Mouse (Mus musculus) limb, embryonic 15.5 days (tissue): ENCODE measurements at regions not wholly inside any gene's neighbourhood (a gene's known extent, or its start where the extent isn't known, plus 50 kb on each side); places are given as distances from the start of the nearest gene placed in this dataset.
"Not testable (repeated sequence)": the region's sequence is repeated elsewhere in the genome, so short reads cannot be mapped to it uniquely, and the experiment has no call there.

Source experiments
- ATAC-seq: fragments of 200-750 bp; cut with Nextera tagmentation; 2 replicates; pipeline ENCODE4 v1.8.0; 2017; ENCODE audit warnings: low read depth, moderate TSS enrichment; ENCODE audit not compliant: insufficient number of reproducible peaks, low FRiP score, low TSS enrichment
- H3K27ac ChIP-seq: fragments of 300-500 bp; sonication (generic); 2 replicates; pipeline ENCODE4 v1.5.1; 2015; ENCODE audit warnings: moderate library complexity, mild to moderate bottlenecking, inconsistent platforms
- H3K27me3 ChIP-seq: fragments of 300-500 bp; sonication (generic); 2 replicates; pipeline ENCODE4 v1.6.1; 2015; ENCODE audit warnings: inconsistent platforms
- H3K36me3 ChIP-seq: fragments of 300-500 bp; sonication (generic); 2 replicates; pipeline ENCODE4 v1.6.1; 2015; ENCODE audit warnings: inconsistent platforms
- H3K4me1 ChIP-seq: fragments of 300-500 bp; sonication (generic); 2 replicates; pipeline ENCODE4 v1.6.1; 2015; ENCODE audit warnings: inconsistent platforms
- H3K4me2 ChIP-seq: fragments of 300-500 bp; sonication (generic); 2 replicates; pipeline ENCODE4 v1.6.1; 2015; ENCODE audit warnings: mild to moderate bottlenecking, inconsistent platforms
- H3K4me3 ChIP-seq: fragments of 300-500 bp; sonication (generic); 2 replicates; pipeline ENCODE4 v1.5.1; 2015; ENCODE audit warnings: mild to moderate bottlenecking, inconsistent platforms
- H3K9ac ChIP-seq: fragments of 300-500 bp; sonication (generic); 2 replicates; pipeline ENCODE4 v1.6.1; 2015; ENCODE audit warnings: inconsistent platforms
- H3K9me3 ChIP-seq: fragments of 300-500 bp; sonication (generic); 2 replicates; pipeline ENCODE4 v1.6.1; 2016; ENCODE audit warnings: inconsistent platforms
- WGBS: fragments of 180-500 bp; shearing (Covaris S2); methylation state at CpG from one replicate; pipeline ENCODE4 v1.1.7; 2015; 5-methylcytosine and 5-hydroxymethylcytosine counted together

GRCm38 (mm10) chr1:184172986-184173385 is 138.9 kb upstream of the 1700056E22Rik start:
- H3K36me3 ChIP-seq, result no peaks in the 10 kb centered on the region
- no peak overlapping the region for H3K9ac ChIP-seq
- H3K4me3 ChIP-seq, result no peak overlapping the region
- no peak overlapping the region for H3K4me2 ChIP-seq
- 82% methylated on average over 2 of the region's 2 CpGs for WGBS
- no peak overlapping the region for H3K27ac ChIP-seq
- H3K4me1 ChIP-seq, result no peaks in the 10 kb centered on the region
- H3K9me3 ChIP-seq, result no peaks in the 10 kb centered on the region
- H3K27me3 ChIP-seq, result no peaks in the 10 kb centered on the region
- no peak for ATAC-seq

GRCm38 (mm10) chr1:184171601-184172000 is 137.5 kb upstream of the 1700056E22Rik start:
- 52% methylated on average over 7 of the region's 7 CpGs for WGBS
- Histone ChIP-seq H3K4me1 (no peaks in the 10 kb centered on the region), H3K36me3 (no peaks in the 10 kb centered on the region), H3K9ac (no peak overlapping the region), H3K4me3 (no peak overlapping the region), H3K9me3 (no peaks in the 10 kb centered on the region), H3K27me3 (no peaks in the 10 kb centered on the region), H3K27ac (no peak overlapping the region), H3K4me2 (no peak overlapping the region)
- no peak for ATAC-seq

GRCm38 (mm10) chr1:184170926-184171325 is 136.8 kb upstream of the 1700056E22Rik start:
- no peaks in the 10 kb centered on the region for H3K4me1 ChIP-seq
- no peak for ATAC-seq
- 74% methylated on average over 3 of the region's 3 CpGs for WGBS
- no peaks in the 10 kb centered on the region for H3K27me3 ChIP-seq
- no peak overlapping the region for H3K4me2 ChIP-seq
- H3K36me3 ChIP-seq, result no peaks in the 10 kb centered on the region
- H3K27ac ChIP-seq, result no peak overlapping the region
- no peaks in the 10 kb centered on the region for H3K9me3 ChIP-seq
- H3K9ac ChIP-seq, result no peak overlapping the region
- no peak overlapping the region for H3K4me3 ChIP-seq

GRCm38 (mm10) chr1:184169967-184170366 is 135.9 kb upstream of the 1700056E22Rik start:
- no peak overlapping the region for H3K4me3 ChIP-seq
- no peaks in the 10 kb centered on the region for H3K36me3 ChIP-seq
- WGBS, result 74% methylated on average over 1 of the region's 1 CpGs
- ATAC-seq, result no peak
- H3K9ac ChIP-seq, result no peak overlapping the region
- no peaks in the 10 kb centered on the region for H3K9me3 ChIP-seq
- H3K27ac ChIP-seq, result no peak overlapping the region
- H3K27me3 ChIP-seq, result no peaks in the 10 kb centered on the region
- H3K4me1 ChIP-seq, result no peaks in the 10 kb centered on the region
- H3K4me2 ChIP-seq, result no peak overlapping the region

GRCm38 (mm10) chr1:184169034-184169783 is 135.1 kb upstream of the 1700056E22Rik start:
- Histone ChIP-seq H3K27me3 (no peaks in the 10 kb centered on the region), H3K36me3 (no peaks in the 10 kb centered on the region)
- no peak for ATAC-seq

GRCm38 (mm10) chr1:184166951-184167350 is 132.8 kb upstream of the 1700056E22Rik start:
- no peak overlapping the region for H3K4me2 ChIP-seq
- no peak overlapping the region for H3K9ac ChIP-seq
- H3K4me1 ChIP-seq, result no peaks in the 10 kb centered on the region
- H3K9me3 ChIP-seq, result no peaks in the 10 kb centered on the region
- H3K4me3 ChIP-seq, result no peak overlapping the region
- 73% methylated on average over 2 of the region's 2 CpGs for WGBS
- no peaks in the 10 kb centered on the region for H3K36me3 ChIP-seq
- H3K27ac ChIP-seq, result no peak overlapping the region
- ATAC-seq, result no peak
- no peaks in the 10 kb centered on the region for H3K27me3 ChIP-seq

More at GRCm38 (mm10) chr1:184169034-184169783, 135.1 kb upstream of the 1700056E22Rik start:
- no peak overlapping the region for H3K4me3 ChIP-seq
- no peak overlapping the region for H3K4me2 ChIP-seq
- no peaks in the 10 kb centered on the region for H3K4me1 ChIP-seq
- WGBS, result 51% methylated on average over 7 of the region's 7 CpGs
- no peak overlapping the region for H3K9ac ChIP-seq
- H3K9me3 ChIP-seq, result no peaks in the 10 kb centered on the region
- H3K27ac ChIP-seq, result no peak overlapping the region

GRCm38 (mm10) chr1:184162526-184162925 is 128.4 kb upstream of the 1700056E22Rik start:
- H3K27ac ChIP-seq, H3K36me3 ChIP-seq, H3K4me3 ChIP-seq, H3K27me3 ChIP-seq, H3K4me2 ChIP-seq, H3K9me3 ChIP-seq, H3K9ac ChIP-seq, H3K4me1 ChIP-seq, ATAC-seq: not testable (repeated sequence)
- WGBS, result 75% methylated on average over 2 of the region's 2 CpGs

GRCm38 (mm10) chr1:184147713-184148112 is 113.6 kb upstream of the 1700056E22Rik start:
- H3K27me3 ChIP-seq, result no peaks in the 10 kb centered on the region
- WGBS, result no CpG with 5 or more reads among the region's 1 CpGs
- no peak overlapping the region for H3K9ac ChIP-seq
- no peaks in the 10 kb centered on the region for H3K9me3 ChIP-seq
- H3K27ac ChIP-seq, result no peak overlapping the region
- 0 out of 2 replicates have a peak, but pooled peaks cover 4% of the 10 kb centered on the region for H3K4me1 ChIP-seq
- ATAC-seq, result no peak
- no peak overlapping the region for H3K4me2 ChIP-seq
- H3K4me3 ChIP-seq, result no peak overlapping the region
- no peaks in the 10 kb centered on the region for H3K36me3 ChIP-seq

- Histone ChIP-seq H3K4me1 (0 out of 2 replicates have a peak, but pooled peaks cover 4% of the 10 kb centered on the region), H3K9ac (no peak overlapping the region), H3K27me3 (no peaks in the 10 kb centered on the region), H3K4me3 (no peak overlapping the region), H3K36me3 (no peaks in the 10 kb centered on the region), H3K9me3 (no peaks in the 10 kb centered on the region), H3K27ac (no peak overlapping the region), H3K4me2 (no peak overlapping the region)
- WGBS, result 62% methylated on average over 2 of the region's 2 CpGs
- ATAC-seq, result no peak
Measured at GRCm38 (mm10) chr1:184142974-184143373, 108.9 kb upstream of the 1700056E22Rik start.

- no peak overlapping the region for H3K4me3 ChIP-seq
- H3K4me1 ChIP-seq, result 0 out of 2 replicates have a peak, but pooled peaks cover 4% of the 10 kb centered on the region
- no peak overlapping the region for H3K9ac ChIP-seq
- ATAC-seq, result no peak
- H3K27ac ChIP-seq, result no peak overlapping the region
- no peaks in the 10 kb centered on the region for H3K27me3 ChIP-seq
- 45% methylated on average over 5 of the region's 5 CpGs for WGBS
- H3K4me2 ChIP-seq, result no peak overlapping the region
- no peaks in the 10 kb centered on the region for H3K36me3 ChIP-seq
- no peaks in the 10 kb centered on the region for H3K9me3 ChIP-seq
Measured at GRCm38 (mm10) chr1:184140486-184140885, 106.4 kb upstream of the 1700056E22Rik start.

GRCm38 (mm10) chr1:184140082-184140481 is 106.0 kb upstream of the 1700056E22Rik start:
- Histone ChIP-seq H3K9me3 (no peaks in the 10 kb centered on the region), H3K9ac (no peak overlapping the region), H3K4me1 (0 out of 2 replicates have a peak, but pooled peaks cover 4% of the 10 kb centered on the region), H3K4me2 (no peak overlapping the region), H3K27ac (no peak overlapping the region), H3K36me3 (no peaks in the 10 kb centered on the region), H3K4me3 (no peak overlapping the region), H3K27me3 (no peaks in the 10 kb centered on the region)
- 68% methylated on average over 4 of the region's 4 CpGs for WGBS
- no peak for ATAC-seq

- 83% methylated on average over 3 of the region's 3 CpGs for WGBS
- no peak overlapping the region for H3K4me3 ChIP-seq
- no peaks in the 10 kb centered on the region for H3K27me3 ChIP-seq
- H3K4me1 ChIP-seq, result no peaks in the 10 kb centered on the region
- H3K9me3 ChIP-seq, result no peaks in the 10 kb centered on the region
- ATAC-seq, result no peak
- H3K9ac ChIP-seq, result no peak overlapping the region
- no peak overlapping the region for H3K27ac ChIP-seq
- no peaks in the 10 kb centered on the region for H3K36me3 ChIP-seq
- H3K4me2 ChIP-seq, result no peak overlapping the region
Measured at GRCm38 (mm10) chr1:184138661-184139060, 104.6 kb upstream of the 1700056E22Rik start.
